Mouse (Mus musculus) midbrain, embryonic 14.5 days (tissue): ENCODE measurements around the gene Syt8. TPM values are rescaled to one million over a fixed set of nuclear protein-coding genes. Genes with fewer than 3 reads are reported as not detected.

ENCODE experiments used
- ATAC-seq: fragments of 200-750 bp; cut with Nextera tagmentation; 2 replicates; pipeline ENCODE4 v1.8.0; 2017; ENCODE audit warnings: moderate number of reproducible peaks, moderate library complexity; ENCODE audit not compliant: low FRiP score, low TSS enrichment
- DNase-seq: peaks from one replicate; pipeline ENCODE4 v3.0.0-alpha.2; 2015
- H3K27ac ChIP-seq: fragments of 300-500 bp; sonication (generic); replicated peaks from 2 replicates; pipeline ENCODE4 v1.5.1; 2014; ENCODE audit warnings: mild to moderate bottlenecking, low read depth, low read length, moderate library complexity
- H3K27me3 ChIP-seq: fragments of 300-500 bp; sonication (generic); 2 replicates; pipeline ENCODE4 v1.6.1; 2014; ENCODE audit warnings: low read length, control low read depth, mixed read lengths; ENCODE audit not compliant: control insufficient read depth, insufficient read depth
- H3K36me3 ChIP-seq: fragments of 300-500 bp; sonication (generic); 2 replicates; pipeline ENCODE4 v1.6.1; 2014; ENCODE audit warnings: low read length, control low read depth; ENCODE audit not compliant: control insufficient read depth, insufficient read depth
- H3K4me1 ChIP-seq: fragments of 300-500 bp; sonication (generic); 2 replicates; pipeline ENCODE4 v1.6.1; 2014; ENCODE audit warnings: mild to moderate bottlenecking, antibody characterized with exemption, low read length, control low read depth; ENCODE audit not compliant: control insufficient read depth, insufficient read depth
- H3K4me2 ChIP-seq: fragments of 300-500 bp; sonication (generic); 2 replicates; pipeline ENCODE4 v1.6.1; 2014; ENCODE audit warnings: mild to moderate bottlenecking, low read length, moderate library complexity
- H3K4me3 ChIP-seq: fragments of 300-500 bp; sonication (generic); replicated peaks from 2 replicates; pipeline ENCODE4 v1.5.1; 2014; ENCODE audit warnings: low read depth, low read length
- H3K9ac ChIP-seq: fragments of 300-500 bp; sonication (generic); replicated peaks from 2 replicates; pipeline ENCODE4 v1.6.1; 2014; ENCODE audit warnings: mild to moderate bottlenecking, low read length, moderate library complexity
- H3K9me3 ChIP-seq: fragments of 300-500 bp; sonication (generic); 2 replicates; pipeline ENCODE4 v1.6.1; 2016; ENCODE audit warnings: low read length, control low read depth, mixed read lengths; ENCODE audit not compliant: control insufficient read depth
- WGBS: fragments of 180-500 bp; shearing (Covaris S2); extraction: QIAGEN DNeasy Blood & Tissue Kit; methylation state at CpG from one replicate; pipeline ENCODE4 v1.1.7; 2014; 5-methylcytosine and 5-hydroxymethylcytosine counted together
- polyA plus RNA-seq: library from polyadenylated mRNA; unstranded; fragments of >200 nt; fragmentation: Nextera tagmentation; extraction: Ambion mirVana; gene quantifications from 2 replicates; pipeline ENCODE4 v1.2.1, GENCODE M21; 2014

Syt8 gene
- polyA plus RNA-seq, 1 experiment from 2014 or later, result not detected

DNA sequence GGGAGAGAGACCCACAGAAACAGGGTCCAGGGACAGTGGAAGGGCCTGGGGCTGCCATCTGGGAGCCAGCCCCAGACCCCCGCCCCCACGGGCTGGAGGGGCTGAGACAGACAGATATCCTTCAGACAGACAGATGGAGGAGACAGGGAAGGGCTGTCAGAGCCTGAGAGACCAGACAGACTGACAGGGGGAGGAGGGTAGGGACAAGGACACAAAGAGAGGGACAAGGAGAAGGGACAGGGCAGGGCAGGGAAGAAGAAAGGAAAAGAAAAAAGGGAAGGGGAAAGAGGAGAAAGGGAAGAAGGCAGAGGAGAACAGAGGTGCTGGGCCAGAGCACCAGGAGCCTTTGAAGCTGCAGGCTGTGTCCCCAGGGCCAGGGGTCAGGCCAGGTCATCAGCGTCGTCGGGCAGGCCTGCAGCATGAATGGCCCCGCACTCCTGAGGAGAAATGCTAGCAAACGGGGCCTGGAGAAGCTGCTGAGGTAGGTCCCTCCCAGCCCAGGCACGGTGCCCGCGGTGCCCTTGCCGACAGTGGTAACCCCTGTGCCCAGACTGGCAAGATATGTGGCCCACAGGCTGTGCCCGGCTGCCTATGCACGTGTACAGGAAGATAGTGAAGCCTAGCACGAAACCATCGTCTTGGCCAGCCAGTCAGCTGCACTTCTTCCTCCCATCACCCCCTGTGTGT lies 37.4 kb downstream of the Syt8 start:
- Histone ChIP-seq H3K36me3 (no peaks in the 10 kb centered on the region), H3K4me2 (no peak overlapping the region), H3K27me3 (no peaks in the 10 kb centered on the region), H3K4me1 (no peaks in the 10 kb centered on the region), H3K9ac (peak overlapping the region; percentile 23; the same call in 1 of the 2 replicates), H3K27ac (no peak overlapping the region), H3K4me3 (no peak overlapping the region), H3K9me3 (no peaks in the 10 kb centered on the region)
- DNase-seq (no peak), ATAC-seq (no peak)
- 29% methylated on average over 15 of the region's 15 CpGs for WGBS

DNA sequence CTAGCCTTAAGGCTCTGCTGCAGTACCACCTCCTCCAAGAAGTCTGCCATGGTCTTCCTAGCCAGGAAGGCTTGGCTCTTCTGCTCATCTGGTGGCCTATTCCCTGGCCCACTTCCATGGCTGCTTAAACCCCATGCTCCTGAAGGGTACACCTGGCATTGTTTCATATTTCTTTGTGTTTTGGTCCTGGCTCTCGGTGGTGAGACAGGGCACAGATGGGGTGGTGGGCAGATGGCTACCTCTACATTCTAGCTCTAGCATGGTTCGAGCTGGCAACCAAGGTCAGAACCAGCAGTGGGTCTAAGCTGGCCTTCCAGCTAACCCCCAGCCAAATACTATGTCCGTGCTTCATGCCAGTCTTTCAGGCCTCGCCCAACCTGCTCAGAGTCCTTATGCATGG lies 38.3 kb downstream of the Syt8 start:
- Histone ChIP-seq H3K9me3 (no peaks in the 10 kb centered on the region), H3K9ac (no peak overlapping the region), H3K4me1 (no peaks in the 10 kb centered on the region), H3K4me2 (no peak overlapping the region), H3K27me3 (no peaks in the 10 kb centered on the region), H3K27ac (no peak overlapping the region), H3K4me3 (no peak overlapping the region), H3K36me3 (no peaks in the 10 kb centered on the region)
- no peak for ATAC-seq
- WGBS, result 94% methylated on average over 4 of the region's 4 CpGs
- no peak for DNase-seq

DNA sequence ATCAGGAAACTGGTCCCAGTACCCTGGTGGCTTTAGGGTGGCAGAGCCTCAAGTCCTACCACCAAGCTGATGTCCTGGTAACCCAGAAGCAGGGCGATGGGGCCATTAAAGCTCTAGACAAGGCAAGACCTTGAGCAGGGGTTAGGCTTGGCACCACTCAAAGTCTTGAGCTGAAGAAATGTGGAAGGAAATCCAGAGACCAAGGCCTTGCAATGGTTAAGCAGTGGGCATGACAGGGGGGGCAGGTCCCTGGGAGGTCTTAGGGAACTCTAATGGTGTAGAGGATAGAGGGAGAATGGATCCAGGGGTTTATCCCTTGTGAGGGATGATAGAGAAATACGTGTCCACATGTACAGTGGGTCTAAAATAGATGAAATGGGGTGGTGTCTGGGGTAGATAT lies 38.8 kb downstream of the Syt8 start:
- Histone ChIP-seq H3K27ac (no peak overlapping the region), H3K9me3 (no peaks in the 10 kb centered on the region), H3K4me2 (no peak overlapping the region), H3K4me3 (no peak overlapping the region), H3K4me1 (no peaks in the 10 kb centered on the region), H3K9ac (no peak overlapping the region), H3K36me3 (no peaks in the 10 kb centered on the region), H3K27me3 (no peaks in the 10 kb centered on the region)
- ATAC-seq, result no peak
- WGBS, result 90% methylated on average over 2 of the region's 2 CpGs
- no peak for DNase-seq

DNA sequence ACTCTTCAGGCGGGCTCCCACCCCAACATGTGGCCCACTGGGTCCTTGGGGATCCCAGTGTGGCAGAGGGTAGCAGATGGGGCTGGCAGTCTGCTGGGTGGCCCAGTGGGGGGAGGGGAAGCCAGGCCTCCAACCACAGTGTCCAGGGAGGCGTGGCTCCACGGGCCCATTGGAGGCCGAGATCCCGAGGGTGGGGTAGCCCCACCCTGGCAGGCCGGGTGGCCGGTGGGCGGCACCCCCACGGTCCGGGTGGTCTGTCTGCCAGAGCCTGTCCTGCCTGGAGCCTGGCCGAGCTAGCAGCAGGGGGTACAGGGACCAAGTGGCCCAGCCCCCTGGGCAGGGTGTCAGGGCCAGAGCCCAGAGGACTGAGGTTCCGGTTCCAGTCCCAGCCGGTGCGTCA lies 40.1 kb downstream of the Syt8 start:
- ATAC-seq (no peak), DNase-seq (no peak)
- Histone ChIP-seq H3K4me1 (no peaks in the 10 kb centered on the region), H3K36me3 (no peaks in the 10 kb centered on the region), H3K27ac (no peak overlapping the region), H3K9ac (no peak overlapping the region), H3K4me2 (no peak overlapping the region), H3K27me3 (no peaks in the 10 kb centered on the region), H3K9me3 (no peaks in the 10 kb centered on the region), H3K4me3 (no peak overlapping the region)
- WGBS, result 86% methylated on average over 14 of the region's 14 CpGs

DNA sequence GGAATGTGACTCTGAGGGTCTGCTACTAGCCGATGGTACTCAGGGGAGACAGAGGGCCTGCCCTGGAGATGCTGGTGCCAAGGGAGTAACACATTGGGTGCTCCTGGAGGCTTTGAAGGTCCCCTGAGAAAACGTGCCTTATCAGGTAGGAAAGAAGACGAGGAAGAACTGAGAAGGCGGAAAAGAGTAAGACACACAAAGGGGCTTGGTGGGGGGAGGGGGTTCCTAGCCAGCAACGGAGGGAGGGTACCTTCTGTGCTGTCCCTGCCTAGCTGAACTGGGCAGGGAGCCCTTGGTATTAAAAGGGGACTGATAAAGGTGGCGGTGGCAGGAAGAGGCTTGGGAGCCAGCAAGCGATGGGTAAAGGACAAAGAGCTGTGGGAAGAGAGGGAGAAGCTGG lies 41.0 kb downstream of the Syt8 start:
- H3K9me3 ChIP-seq, result no peaks in the 10 kb centered on the region
- no peak overlapping the region for H3K4me3 ChIP-seq
- no peak for DNase-seq
- no peak overlapping the region for H3K27ac ChIP-seq
- H3K4me1 ChIP-seq, result no peaks in the 10 kb centered on the region
- H3K27me3 ChIP-seq, result no peaks in the 10 kb centered on the region
- no peaks in the 10 kb centered on the region for H3K36me3 ChIP-seq
- ATAC-seq, result no peak
- H3K9ac ChIP-seq, result no peak overlapping the region
- WGBS, result 69% methylated on average over 7 of the region's 7 CpGs
- H3K4me2 ChIP-seq, result no peak overlapping the region

DNA sequence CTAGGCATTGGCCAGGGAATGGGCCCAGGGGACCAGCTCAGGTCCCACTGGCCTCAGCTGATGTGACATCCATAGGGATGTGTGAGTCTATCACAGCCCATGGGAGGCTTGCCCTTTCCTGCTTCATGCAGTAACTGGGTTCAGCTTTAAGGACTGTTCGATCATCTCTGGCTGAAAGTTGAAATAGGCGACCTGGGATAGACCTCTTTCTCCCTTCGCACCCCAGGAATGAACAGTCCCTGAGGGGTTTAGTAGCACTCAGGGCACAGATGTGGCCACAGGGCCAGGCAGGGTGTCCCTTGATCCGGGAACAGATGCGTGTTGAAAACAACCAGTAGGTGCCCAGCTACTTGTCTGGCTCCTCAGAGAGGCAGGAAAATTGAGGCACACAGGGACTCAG lies 41.6 kb downstream of the Syt8 start:
- WGBS, result 83% methylated on average over 5 of the region's 5 CpGs
- no peak overlapping the region for H3K4me2 ChIP-seq
- no peak for DNase-seq

DNA sequence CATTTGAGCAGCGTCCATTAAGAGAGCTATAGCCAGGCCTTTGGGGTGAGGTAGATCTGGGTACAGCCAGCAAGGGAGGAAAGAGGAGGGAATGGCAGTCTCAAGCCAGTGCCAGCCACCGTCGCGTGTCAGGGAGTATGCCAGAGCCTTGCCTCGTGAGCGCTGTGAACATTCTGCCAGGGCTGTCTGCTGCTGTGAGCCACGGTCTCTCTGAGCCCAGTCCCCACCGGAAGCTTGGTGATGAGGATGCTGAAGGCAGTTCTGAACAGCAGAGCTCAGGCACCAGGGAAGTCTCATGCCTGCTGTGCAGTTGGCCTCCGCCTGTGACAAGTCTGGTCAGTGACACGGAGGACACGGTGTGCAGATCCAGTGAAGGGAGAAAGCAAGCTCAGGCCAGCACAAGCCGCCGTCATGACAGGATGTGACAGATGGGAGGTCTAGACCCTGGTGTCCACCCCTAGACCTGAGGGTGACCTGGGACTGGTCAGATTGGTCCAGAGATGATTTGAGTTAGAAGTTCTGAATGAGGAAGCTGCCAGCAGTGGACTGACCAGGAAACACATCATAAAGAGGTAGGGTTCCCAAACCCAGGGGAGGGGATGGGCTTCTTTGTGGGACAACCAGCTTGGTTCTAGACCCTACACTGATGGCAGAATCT lies 42.3 kb downstream of the Syt8 start:
- Histone ChIP-seq H3K27ac (no peak overlapping the region), H3K27me3 (no peaks in the 10 kb centered on the region), H3K9ac (no peak overlapping the region), H3K36me3 (no peaks in the 10 kb centered on the region), H3K4me3 (no peak overlapping the region), H3K9me3 (no peaks in the 10 kb centered on the region), H3K4me2 (no peak overlapping the region), H3K4me1 (peaks cover 10% of the 10 kb centered on the region)
- no peak for ATAC-seq
- no peak for DNase-seq
- 89% methylated on average over 13 of the region's 13 CpGs for WGBS

More for the DNA sequence above, 41.6 kb downstream of the Syt8 start:
- Histone ChIP-seq H3K9ac (no peak overlapping the region), H3K4me1 (peaks cover 4% of the 10 kb centered on the region; the same call in 1 of the 2 replicates), H3K36me3 (no peaks in the 10 kb centered on the region), H3K27ac (no peak overlapping the region), H3K9me3 (no peaks in the 10 kb centered on the region), H3K27me3 (no peaks in the 10 kb centered on the region), H3K4me3 (no peak overlapping the region)
- no peak for ATAC-seq

DNA sequence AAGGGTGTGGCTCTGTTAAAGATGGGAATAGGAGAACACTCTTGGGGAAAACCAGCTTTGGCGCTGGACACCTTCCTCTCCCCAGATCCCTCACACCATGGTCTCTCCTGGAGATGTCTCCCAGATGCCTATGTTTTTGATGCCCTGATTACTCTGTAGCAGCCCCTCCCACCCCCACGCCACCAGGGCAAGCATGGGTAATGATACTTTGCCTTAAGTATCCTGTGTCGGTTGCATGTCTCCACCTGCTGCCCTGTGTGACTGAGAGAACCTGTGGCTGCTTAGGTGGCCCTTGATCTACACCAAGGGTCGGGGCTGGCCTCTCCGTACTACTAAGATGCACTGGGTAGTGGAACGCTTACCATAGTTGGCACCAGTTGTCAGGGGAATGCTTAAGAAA lies 43.4 kb downstream of the Syt8 start:
- ATAC-seq (no peak), DNase-seq (no peak)
- Histone ChIP-seq H3K36me3 (no peaks in the 10 kb centered on the region), H3K9ac (no peak overlapping the region), H3K9me3 (no peaks in the 10 kb centered on the region), H3K27ac (no peak overlapping the region), H3K4me3 (no peak overlapping the region), H3K27me3 (no peaks in the 10 kb centered on the region), H3K4me1 (peaks cover 13% of the 10 kb centered on the region), H3K4me2 (no peak overlapping the region)
- 87% methylated on average over 6 of the region's 6 CpGs for WGBS

DNA sequence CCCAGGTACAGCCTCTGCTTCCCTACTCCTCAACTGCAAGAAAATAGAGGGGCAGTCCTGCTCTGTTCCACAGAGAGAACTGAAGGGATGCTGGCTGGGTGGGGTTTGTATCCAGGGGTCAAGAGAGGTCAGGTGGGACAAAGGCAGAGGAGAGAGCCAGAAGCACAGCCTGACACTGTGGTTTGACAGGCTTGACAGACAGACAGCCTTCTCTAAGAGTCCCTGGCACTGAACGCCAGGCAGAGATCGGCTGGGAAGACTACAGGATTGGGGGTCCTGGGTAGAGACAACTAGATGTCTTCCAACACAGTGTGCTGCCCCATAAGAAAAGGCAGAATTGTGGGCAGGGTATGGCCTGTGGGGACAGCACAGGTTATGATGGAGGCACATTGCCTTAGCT lies 43.9 kb downstream of the Syt8 start:
- DNase-seq, result no peak
- Histone ChIP-seq H3K27me3 (no peaks in the 10 kb centered on the region), H3K4me1 (peaks cover 13% of the 10 kb centered on the region), H3K4me3 (no peak overlapping the region), H3K36me3 (no peaks in the 10 kb centered on the region), H3K9ac (no peak overlapping the region), H3K9me3 (no peaks in the 10 kb centered on the region), H3K4me2 (no peak overlapping the region), H3K27ac (no peak overlapping the region)
- 20% methylated on average over 2 of the region's 2 CpGs for WGBS
- no peak for ATAC-seq
